9 mouse cellular contexts compared by ENCODE assay signal in the genomic region with DNA sequence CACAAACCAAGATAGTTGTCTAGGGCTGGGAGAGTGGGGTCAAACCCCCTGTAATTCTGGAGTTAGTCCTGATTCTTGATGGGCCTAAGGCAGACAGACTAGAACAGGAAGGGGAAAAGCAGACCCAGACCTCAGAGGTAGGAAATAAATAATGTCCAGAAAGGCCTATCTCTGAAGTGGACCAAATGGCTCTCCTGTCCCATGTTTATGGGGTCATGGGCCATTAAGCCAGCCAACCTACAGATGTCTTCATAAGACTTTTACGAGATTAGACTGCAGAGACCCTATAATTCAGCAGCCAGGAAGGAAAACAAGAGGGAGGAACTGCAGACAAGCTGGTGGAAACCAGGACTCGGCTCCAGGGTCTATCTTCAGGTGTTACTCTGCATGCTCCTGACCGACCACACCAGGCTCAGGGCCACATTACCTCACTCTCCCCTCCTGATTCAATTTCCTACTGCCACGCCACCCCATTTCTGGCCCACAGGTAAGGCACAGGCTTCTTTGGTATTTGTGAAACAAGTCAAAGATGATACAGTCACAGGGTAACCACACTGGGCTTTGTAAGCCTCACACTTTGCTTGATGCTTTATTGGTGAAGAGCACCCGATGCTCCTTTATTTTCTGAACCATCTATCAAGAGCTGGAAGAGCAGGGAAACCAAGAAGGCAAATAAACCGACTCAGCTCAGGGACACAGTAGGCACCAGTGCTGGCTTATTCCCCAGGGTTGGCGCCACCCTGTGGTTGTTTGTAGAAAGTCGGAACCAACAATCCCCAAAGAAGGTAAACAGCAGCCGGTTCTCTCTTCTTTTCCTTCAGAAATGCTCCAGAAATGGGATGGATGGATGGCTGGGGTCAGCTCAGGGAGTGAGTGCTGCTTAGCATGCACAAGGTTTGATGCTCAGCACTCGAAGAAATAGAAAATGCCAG. TPM values are rescaled to one million over a fixed set of nuclear protein-coding genes. Genes with fewer than 3 reads are reported as not detected.
DNase-seq lines count a peak whose midpoint lies in the region; ATAC-seq and TF ChIP-seq lines count a peak whose summit lies in the region.
"Had no signal": no experiment of that assay in that cellular context is flagged by ENCODE, and none has a peak within 500 bp of the region (broad histone marks: within the 10 kb centered on the region; RNA-seq: fewer than 3 reads in every experiment).

No protein-coding gene starts in this region.

- intact Hi-C loops in heart, adult 2 months (cut with DNase I): no loop called here

- peak in 1 of 2 experiments; percentile 57 for DNase-seq in heart, adult 2 months
- DNase-seq in right cerebral cortex, adult 2 months (ENCODE audit: low spot score in 2 of 2): peak; percentile 41 to 52
- no peak for DNase-seq in right cerebral cortex, postnatal 25 days
- peak; percentile 57 for DNase-seq in adrenal gland, postnatal 25 days
- DNase-seq in kidney, postnatal 10 days: peak; percentile 80
- no peak for DNase-seq in frontal cortex, postnatal 25 days (ENCODE audit: low spot score in 2 of 2)

- H3K4me3 ChIP-seq in heart, adult 2 months: no peak overlapping the region
- no peak overlapping the region for H3K4me3 ChIP-seq in heart, embryonic 12.5 days
- no peak overlapping the region for H3K4me3 ChIP-seq in neural tube, embryonic 15.5 days (replicated peaks)
- H3K4me3 ChIP-seq: neural tube, embryonic 12.5 days had no signal

- peaks cover 2% of the 10 kb centered on the region for H3K4me1 ChIP-seq in heart, adult 2 months (ENCODE audit: control insufficient read depth, insufficient read depth, low read length)
- H3K4me1 ChIP-seq in heart, embryonic 12.5 days (replicated peaks): 0 out of 2 replicates have a peak, but pooled peaks cover 2% of the 10 kb centered on the region
- peaks cover 10% of the 10 kb centered on the region for H3K4me1 ChIP-seq in neural tube, embryonic 15.5 days

- no peak overlapping the region for H3K4me2 ChIP-seq in heart, embryonic 12.5 days
- no peak overlapping the region for H3K4me2 ChIP-seq in neural tube, embryonic 15.5 days
- H3K4me2 ChIP-seq: neural tube, embryonic 12.5 days had no signal

- no peak overlapping the region for H3K9ac ChIP-seq in heart, adult 2 months (ENCODE audit: low read depth, low read length)
- H3K9ac ChIP-seq in heart, embryonic 12.5 days: no peak overlapping the region
- H3K9ac ChIP-seq in neural tube, embryonic 15.5 days (replicated peaks): no peak overlapping the region
- H3K9ac ChIP-seq: neural tube, embryonic 12.5 days had no signal

- H3K79me2 ChIP-seq in heart, adult 2 months (replicated peaks; ENCODE audit: control insufficient read depth, insufficient read depth, low read length): no peaks in the 10 kb centered on the region

- TF ChIP-seq CTCF in heart, adult 2 months (IDR thresholded peaks at IDR 0.05): peak; percentile 80

- no peak for ATAC-seq in heart, embryonic 12.5 days (ENCODE audit: insufficient number of reproducible peaks, low FRiP score)
- ATAC-seq in neural tube, embryonic 15.5 days (ENCODE audit: low FRiP score): no peak

- H3K36me3 ChIP-seq in heart, adult 2 months (ENCODE audit: control insufficient read depth, insufficient read depth, low read length): peaks cover 6% of the 10 kb centered on the region
- H3K36me3 ChIP-seq in heart, embryonic 12.5 days: peaks cover 48% of the 10 kb centered on the region
- peaks cover 19% of the 10 kb centered on the region for H3K36me3 ChIP-seq in neural tube, embryonic 15.5 days

- no peaks in the 10 kb centered on the region for H3K9me3 ChIP-seq in heart, embryonic 12.5 days (replicated peaks)
- H3K9me3 ChIP-seq in neural tube, embryonic 15.5 days (replicated peaks): no peaks in the 10 kb centered on the region
- H3K9me3 ChIP-seq: neural tube, embryonic 12.5 days had no signal

- no peak for TF ChIP-seq EP300 in heart, adult 2 months (IDR thresholded peaks at IDR 0.05; ENCODE audit: insufficient read depth, low read depth, low read length)

- no peak overlapping the region for H3K27ac ChIP-seq in heart, adult 2 months
- H3K27ac ChIP-seq in heart, embryonic 12.5 days (ENCODE audit: poor library complexity, severe bottlenecking): no peak overlapping the region
- H3K27ac ChIP-seq in neural tube, embryonic 15.5 days (replicated peaks): 0 out of 2 replicates have a peak overlapping the region, but pooled peaks have one; percentile 15
- H3K27ac ChIP-seq: neural tube, embryonic 12.5 days had no signal

- WGBS in heart, adult 2 months: 60% methylated on average over 10 of the region's 10 CpGs
- 67% methylated on average over 10 of the region's 10 CpGs for WGBS in heart, embryonic 12.5 days
- 44% methylated on average over 10 of the region's 10 CpGs for WGBS in neural tube, embryonic 15.5 days

- H3K27me3 ChIP-seq in heart, adult 2 months (ENCODE audit: control insufficient read depth, insufficient read depth, low read length): no peaks in the 10 kb centered on the region
- H3K27me3 ChIP-seq in heart, embryonic 12.5 days (replicated peaks): no peaks in the 10 kb centered on the region
- no peaks in the 10 kb centered on the region for H3K27me3 ChIP-seq in neural tube, embryonic 15.5 days (replicated peaks)
- H3K27me3 ChIP-seq: neural tube, embryonic 12.5 days had no signal

- TF ChIP-seq POLR2A in heart, adult 2 months (IDR thresholded peaks at IDR 0.05; ENCODE audit: insufficient read depth, low read depth, low read length): no peak

RNA-seq across cellular contexts. Expression of a gene that starts 23.9 kb away (rescaled TPM):
- total RNA-seq in heart, adult 2 months (2021): 10 to 100 TPM; 13.9 to 15.2 TPM
- 13.3 and 13.9 TPM in 2 replicates for polyA plus RNA-seq in heart, adult 2 months (2012; rRNA removed)
- polyA plus RNA-seq in heart, embryonic 12.5 days (2016; fragmentation: Nextera tagmentation; extraction: Ambion mirVana): 17.1 and 17.4 TPM in 2 replicates
- total RNA-seq in adrenal gland, postnatal 25 days (2021): 12.1 and 19.9 TPM in 2 replicates
- polyA plus RNA-seq in neural tube, embryonic 15.5 days (2015; fragmentation: Nextera tagmentation; extraction: Ambion mirVana): 25.8 and 30.9 TPM in 2 replicates

RNA-seq across cellular contexts. Expression of a gene that starts 48.8 kb away (rescaled TPM):
- total RNA-seq in heart, adult 2 months (2021): 10 to 100 TPM; 56.5 to 57.0 TPM
- 15.6 and 39.9 TPM in 2 replicates for polyA plus RNA-seq in heart, adult 2 months (2012; rRNA removed)
- 150 and 164 TPM in 2 replicates for polyA plus RNA-seq in heart, embryonic 12.5 days (2016; fragmentation: Nextera tagmentation; extraction: Ambion mirVana)
- 73.2 and 88.5 TPM in 2 replicates for total RNA-seq in adrenal gland, postnatal 25 days (2021)
- polyA plus RNA-seq in neural tube, embryonic 15.5 days (2015; fragmentation: Nextera tagmentation; extraction: Ambion mirVana): 102 and 107 TPM in 2 replicates

RNA-seq across cellular contexts. Expression of a gene that starts 49.4 kb away (rescaled TPM):
- 100 to 1,000 TPM; 143 to 149 TPM for total RNA-seq in heart, adult 2 months (2021)
- 59.4 and 109 TPM in 2 replicates for polyA plus RNA-seq in heart, adult 2 months (2012; rRNA removed)
- polyA plus RNA-seq in heart, embryonic 12.5 days (2016; fragmentation: Nextera tagmentation; extraction: Ambion mirVana): 554 and 557 TPM in 2 replicates
- total RNA-seq in adrenal gland, postnatal 25 days (2021): 210 and 212 TPM in 2 replicates
- 582 and 600 TPM in 2 replicates for polyA plus RNA-seq in neural tube, embryonic 15.5 days (2015; fragmentation: Nextera tagmentation; extraction: Ambion mirVana)

Comparison
In these comparisons a context has a peak if more than half of its experiments do, and no peak if none do; other contexts are left out.
1. DNase-seq: peak in right cerebral cortex, adult 2 months (2 of 2), adrenal gland, postnatal 25 days (single experiment) and kidney, postnatal 10 days (single experiment); none in right cerebral cortex, postnatal 25 days (single experiment) and frontal cortex, postnatal 25 days (0 of 2).